Mouse (Mus musculus) urinary bladder, postnatal 10 days (tissue): ENCODE measurements around the gene 5530400C23Rik.
"Not testable (repeated sequence)": the region's sequence is repeated elsewhere in the genome, so short reads cannot be mapped to it uniquely, and the experiment has no call there.

Experiments
- DNase-seq: peaks from one replicate; pipeline ENCODE4 v3.0.0; 2022; ENCODE audit warnings: low spot score

Gene 5530400C23Rik

GRCm38 (mm10) chr6:133291916-133292315 is at the start of gene 5530400C23Rik:
Gene 5530400C23Rik (plus strand): TSS chr6:133292216.
- DNase-seq, result not testable (repeated sequence)

DNA sequence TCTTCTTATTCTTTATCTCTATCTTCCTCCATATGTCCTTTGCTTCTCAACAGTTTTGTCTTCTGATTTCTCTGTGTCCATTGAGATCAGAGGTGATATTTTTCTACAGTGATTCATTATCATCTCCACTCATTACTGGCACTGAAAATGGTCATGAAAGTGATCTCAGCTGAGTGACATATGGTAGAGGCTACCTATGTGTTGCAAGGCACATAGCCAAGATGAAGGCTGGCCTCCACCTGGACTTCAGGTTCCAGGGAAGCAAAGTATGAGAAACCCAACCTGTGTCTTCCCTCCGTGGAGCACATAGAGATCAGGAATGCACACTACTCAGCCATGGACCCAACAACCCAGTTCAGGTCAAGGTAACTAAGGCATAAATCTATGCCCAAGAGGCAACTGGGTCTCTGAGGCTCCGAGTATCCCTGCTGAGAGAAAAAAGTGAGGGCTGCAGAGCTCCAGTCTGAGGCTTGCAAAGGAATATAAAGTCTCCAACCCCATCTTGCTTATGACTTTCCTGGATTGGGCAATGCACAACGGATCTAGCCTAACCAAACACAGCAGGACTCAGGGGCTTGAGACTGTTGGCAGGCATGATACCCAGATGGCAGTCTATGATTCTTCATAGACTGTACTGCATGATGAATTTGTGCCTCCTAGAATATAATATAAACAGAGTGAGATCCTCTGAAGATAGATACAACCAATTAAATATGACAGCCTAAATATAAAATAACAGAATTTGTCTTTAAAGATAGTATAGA is 14.1 kb downstream of the 5530400C23Rik start:
- no peak for DNase-seq

GRCm38 (mm10) chr6:133313896-133314295 is 21.9 kb downstream of the 5530400C23Rik start:
- not testable (repeated sequence) for DNase-seq

- no peak for DNase-seq
These were observed 46.5 kb downstream of the 5530400C23Rik start for GRCm38 (mm10) chr6:133338535-133338934.

DNA sequence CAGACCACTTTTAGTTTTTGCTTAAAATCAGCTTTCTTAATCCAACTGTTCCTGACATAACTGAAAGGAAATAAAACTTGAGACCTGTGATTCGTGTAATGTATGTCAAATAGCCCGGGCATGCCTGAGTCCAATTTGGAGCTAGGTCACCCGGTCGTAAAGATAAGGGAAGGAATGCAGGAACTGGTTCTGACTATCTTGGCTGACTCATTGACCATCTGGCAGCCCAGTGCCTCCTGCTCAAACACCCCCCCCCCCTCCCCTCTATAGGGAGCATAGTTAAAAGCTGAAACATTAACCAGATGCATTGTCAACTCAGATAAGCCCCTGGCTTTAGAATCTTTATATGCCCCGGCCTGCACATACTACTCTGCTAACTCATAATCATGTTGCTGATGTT is 49.7 kb downstream of the 5530400C23Rik start:
- not testable (repeated sequence) for DNase-seq
